Mouse (Mus musculus): ENCODE measurements at regions not wholly inside any gene's neighbourhood (a gene's known extent, or its start where the extent isn't known, plus 50 kb on each side); places are given as distances from the start of the nearest gene placed in this dataset.

- Histone ChIP-seq H3K27me3 (replicated peaks; ENCODE audit: control insufficient read depth, insufficient read depth, low read length) (no peaks in the 10 kb centered on the region), H3K4me3 (ENCODE audit: insufficient read depth, low read depth, low read length) (no peak overlapping the region), H3K36me3 (ENCODE audit: control insufficient read depth, insufficient read depth, low read length) (no peaks in the 10 kb centered on the region), H3K4me1 (ENCODE audit: control insufficient read depth, insufficient read depth, low read length) (no peaks in the 10 kb centered on the region), H3K27ac (ENCODE audit: insufficient read depth, low read depth, low read length) (no peak overlapping the region)
- DNase-seq = no peak
- 94% methylated on average over 3 of the region's 3 CpGs for WGBS
- no peak for TF ChIP-seq POLR2A (IDR thresholded peaks at IDR 0.05; ENCODE audit: low read depth, low read length)
- TF ChIP-seq CTCF (conservative IDR thresholded peaks at IDR 0.05; ENCODE audit: insufficient read depth, insufficient read length, low read depth, low read length) = no peak
Measured at GRCm38 (mm10) chr14:28720545-28720944, 216.0 kb downstream of the Wnt5a start.

DNA sequence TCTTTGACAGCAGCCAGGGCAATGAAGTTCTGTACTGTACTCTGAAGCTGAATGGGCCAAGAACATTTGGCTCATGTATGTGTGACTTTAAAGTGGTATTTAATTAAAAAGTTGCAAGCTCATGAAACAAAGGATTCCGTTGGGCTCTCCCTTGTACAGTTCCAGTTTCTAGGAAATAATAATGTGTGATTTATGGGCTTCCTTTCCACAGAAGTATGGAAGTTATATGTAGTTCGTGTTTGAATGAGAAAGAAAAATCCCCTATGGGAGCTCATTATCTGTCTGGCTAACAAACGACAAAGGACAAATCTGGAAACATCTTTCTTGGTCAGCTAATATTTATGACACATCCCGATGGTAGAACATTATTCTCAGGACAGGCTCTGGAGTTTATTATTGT is 221.1 kb downstream of the Wnt5a start:
- 50% methylated on average over 4 of the region's 4 CpGs for WGBS
- H3K27ac ChIP-seq (ENCODE audit: insufficient read depth, low read depth, low read length) = no peak overlapping the region
- DNase-seq = no peak

GRCm38 (mm10) chr14:28733496-28733895 is 228.9 kb downstream of the Wnt5a start:
- TF ChIP-seq POLR2A (IDR thresholded peaks at IDR 0.05; ENCODE audit: low read depth, low read length) = no peak
- no peak for TF ChIP-seq CTCF (conservative IDR thresholded peaks at IDR 0.05; ENCODE audit: insufficient read depth, insufficient read length, low read depth, low read length)
- no peaks in the 10 kb centered on the region for H3K36me3 ChIP-seq (ENCODE audit: control insufficient read depth, insufficient read depth, low read length)
- no peak overlapping the region for H3K4me3 ChIP-seq (ENCODE audit: insufficient read depth, low read depth, low read length)
- no peaks in the 10 kb centered on the region for H3K27me3 ChIP-seq (replicated peaks; ENCODE audit: control insufficient read depth, insufficient read depth, low read length)
- no peak overlapping the region for H3K27ac ChIP-seq (ENCODE audit: insufficient read depth, low read depth, low read length)
- peak; percentile 34 for DNase-seq
- WGBS = 54% methylated on average over 5 of the region's 5 CpGs
- H3K4me1 ChIP-seq (ENCODE audit: control insufficient read depth, insufficient read depth, low read length) = no peaks in the 10 kb centered on the region

More for the DNA sequence above, 221.1 kb downstream of the Wnt5a start:
- Histone ChIP-seq H3K36me3 (ENCODE audit: control insufficient read depth, insufficient read depth, low read length) (no peaks in the 10 kb centered on the region), H3K4me1 (ENCODE audit: control insufficient read depth, insufficient read depth, low read length) (no peaks in the 10 kb centered on the region), H3K4me3 (ENCODE audit: insufficient read depth, low read depth, low read length) (no peak overlapping the region), H3K27me3 (replicated peaks; ENCODE audit: control insufficient read depth, insufficient read depth, low read length) (no peaks in the 10 kb centered on the region)
- TF ChIP-seq CTCF (conservative IDR thresholded peaks at IDR 0.05; ENCODE audit: insufficient read depth, insufficient read length, low read depth, low read length) (no peak), POLR2A (IDR thresholded peaks at IDR 0.05; ENCODE audit: low read depth, low read length) (no peak)

GRCm38 (mm10) chr14:28735446-28735845 is 230.9 kb downstream of the Wnt5a start:
- H3K4me1 ChIP-seq (ENCODE audit: control insufficient read depth, insufficient read depth, low read length) = 0 out of 2 replicates have a peak, but pooled peaks cover under 1% of the 10 kb centered on the region
- TF ChIP-seq CTCF (conservative IDR thresholded peaks at IDR 0.05; ENCODE audit: insufficient read depth, insufficient read length, low read depth, low read length) = no peak
- no peak for TF ChIP-seq POLR2A (IDR thresholded peaks at IDR 0.05; ENCODE audit: low read depth, low read length)
- 93% methylated on average over 5 of the region's 5 CpGs for WGBS
- no peak overlapping the region for H3K27ac ChIP-seq (ENCODE audit: insufficient read depth, low read depth, low read length)
- H3K4me3 ChIP-seq (ENCODE audit: insufficient read depth, low read depth, low read length) = no peak overlapping the region
- H3K27me3 ChIP-seq (replicated peaks; ENCODE audit: control insufficient read depth, insufficient read depth, low read length) = no peaks in the 10 kb centered on the region
- no peak for DNase-seq
- H3K36me3 ChIP-seq (ENCODE audit: control insufficient read depth, insufficient read depth, low read length) = no peaks in the 10 kb centered on the region

DNA sequence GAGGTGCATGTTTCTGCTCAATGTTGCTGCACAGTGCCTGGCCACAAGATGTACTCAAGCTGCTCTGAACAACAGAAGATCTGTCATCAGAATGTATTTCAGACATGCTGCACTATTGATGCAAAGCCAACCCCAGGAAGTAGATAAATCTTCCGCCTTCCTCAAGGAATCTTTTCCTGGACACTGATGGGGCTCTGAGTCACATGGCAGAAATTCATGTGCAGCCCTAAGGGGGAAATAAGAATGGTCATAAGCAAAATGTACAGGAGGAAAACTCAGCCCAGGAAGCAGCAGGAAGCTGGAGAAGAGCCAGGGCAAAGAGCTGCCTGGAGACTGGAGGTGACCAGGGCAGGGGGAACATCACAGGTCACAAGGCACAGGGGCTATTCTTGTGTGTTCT is 235.5 kb downstream of the Wnt5a start:
- WGBS = 65% methylated on average over 1 of the region's 1 CpGs
- Histone ChIP-seq H3K36me3 (ENCODE audit: control insufficient read depth, insufficient read depth, low read length) (no peaks in the 10 kb centered on the region), H3K4me3 (ENCODE audit: insufficient read depth, low read depth, low read length) (no peak overlapping the region), H3K27ac (ENCODE audit: insufficient read depth, low read depth, low read length) (no peak overlapping the region), H3K27me3 (replicated peaks; ENCODE audit: control insufficient read depth, insufficient read depth, low read length) (no peaks in the 10 kb centered on the region), H3K4me1 (ENCODE audit: control insufficient read depth, insufficient read depth, low read length) (0 out of 2 replicates have a peak, but pooled peaks cover 3% of the 10 kb centered on the region)
- TF ChIP-seq CTCF (conservative IDR thresholded peaks at IDR 0.05; ENCODE audit: insufficient read depth, insufficient read length, low read depth, low read length) = no peak
- no peak for TF ChIP-seq POLR2A (IDR thresholded peaks at IDR 0.05; ENCODE audit: low read depth, low read length)
- peak; percentile 4 for DNase-seq

GRCm38 (mm10) chr14:28741418-28741817 is 236.9 kb downstream of the Wnt5a start:
- DNase-seq = no peak
- no peaks in the 10 kb centered on the region for H3K27me3 ChIP-seq (replicated peaks; ENCODE audit: control insufficient read depth, insufficient read depth, low read length)
- no peak overlapping the region for H3K27ac ChIP-seq (ENCODE audit: insufficient read depth, low read depth, low read length)
- no peaks in the 10 kb centered on the region for H3K36me3 ChIP-seq (ENCODE audit: control insufficient read depth, insufficient read depth, low read length)
- WGBS = 56% methylated on average over 2 of the region's 2 CpGs
- TF ChIP-seq CTCF (conservative IDR thresholded peaks at IDR 0.05; ENCODE audit: insufficient read depth, insufficient read length, low read depth, low read length) = no peak
- TF ChIP-seq POLR2A (IDR thresholded peaks at IDR 0.05; ENCODE audit: low read depth, low read length) = no peak
- H3K4me3 ChIP-seq (ENCODE audit: insufficient read depth, low read depth, low read length) = no peak overlapping the region
- H3K4me1 ChIP-seq (ENCODE audit: control insufficient read depth, insufficient read depth, low read length) = 0 out of 2 replicates have a peak, but pooled peaks cover 3% of the 10 kb centered on the region

DNA sequence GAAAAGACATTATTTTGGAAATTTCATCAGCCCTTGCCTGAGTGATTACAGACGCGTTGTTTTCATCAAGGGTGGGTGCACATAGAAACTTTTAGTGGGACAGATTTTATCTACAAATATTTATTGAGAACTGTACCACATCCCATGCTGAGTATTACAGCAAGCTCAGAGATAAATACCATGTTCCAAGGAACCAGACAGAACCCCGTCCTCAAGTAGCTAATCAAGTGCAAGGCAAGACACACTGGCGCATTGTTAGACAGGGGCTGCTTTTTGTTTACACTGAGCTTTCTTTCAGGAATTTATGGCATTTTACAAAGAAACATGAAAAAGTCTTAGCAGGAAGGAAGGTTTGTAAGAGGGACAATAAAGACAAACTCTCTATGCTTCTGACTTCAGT is 239.1 kb downstream of the Wnt5a start:
- no peaks in the 10 kb centered on the region for H3K27me3 ChIP-seq (replicated peaks; ENCODE audit: control insufficient read depth, insufficient read depth, low read length)
- H3K36me3 ChIP-seq (ENCODE audit: control insufficient read depth, insufficient read depth, low read length) = no peaks in the 10 kb centered on the region
- H3K4me1 ChIP-seq (ENCODE audit: control insufficient read depth, insufficient read depth, low read length) = 0 out of 2 replicates have a peak, but pooled peaks cover 3% of the 10 kb centered on the region
- no peak overlapping the region for H3K4me3 ChIP-seq (ENCODE audit: insufficient read depth, low read depth, low read length)
- H3K27ac ChIP-seq (ENCODE audit: insufficient read depth, low read depth, low read length) = no peak overlapping the region
- no peak for DNase-seq
- 81% methylated on average over 4 of the region's 4 CpGs for WGBS
- no peak for TF ChIP-seq POLR2A (IDR thresholded peaks at IDR 0.05; ENCODE audit: low read depth, low read length)
- no peak for TF ChIP-seq CTCF (conservative IDR thresholded peaks at IDR 0.05; ENCODE audit: insufficient read depth, insufficient read length, low read depth, low read length)

All from kidney, adult 2 months (tissue).